Mouse (Mus musculus): ENCODE measurements around the gene D17Wsu92e.

DNA sequence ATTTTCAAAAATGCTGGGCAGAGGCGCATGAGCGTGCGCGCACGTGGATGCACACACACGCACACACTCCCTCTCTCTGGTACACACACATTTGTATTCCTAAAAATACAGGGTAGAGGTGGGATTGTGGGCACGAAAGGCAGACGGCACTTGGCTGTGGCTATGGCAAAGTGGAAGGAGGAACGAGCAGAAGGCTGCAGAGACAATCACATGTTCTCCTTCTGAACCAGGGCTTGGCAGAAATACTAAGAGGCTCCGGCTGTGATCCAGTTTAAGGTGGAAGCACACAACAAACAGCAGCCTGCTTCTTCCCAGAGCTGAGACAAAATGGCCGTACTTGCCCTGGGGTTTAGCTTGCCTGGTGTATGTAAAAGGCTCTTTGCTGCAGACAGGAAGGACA lies 57.6 kb downstream of the D17Wsu92e start:
- TF ChIP-seq CTCF (IDR thresholded peaks at IDR 0.05; ENCODE audit: control insufficient read depth, insufficient read depth, low read length) = no peak
- no peak for TF ChIP-seq POLR2A (IDR thresholded peaks at IDR 0.05; ENCODE audit: borderline replicate concordance, control insufficient read depth, low read depth, low read length)

Data from bone marrow, adult 2 months (tissue).